10 mouse cellular contexts compared by ENCODE assay signal in genomic region chr8:124171557-124172528, GRCm38 (mm10). TPM values are rescaled to one million over a fixed set of nuclear protein-coding genes. Genes with fewer than 3 reads are reported as not detected.
A peak's percentile ranks its signal among the peaks of the same experiment; 100 is the strongest.
DNase-seq lines count a peak whose midpoint lies in the region; ATAC-seq lines count a peak whose summit lies in the region.
"Had no signal": no experiment of that assay in that cellular context is flagged by ENCODE, and none has a peak within 500 bp of the region (broad histone marks: within the 10 kb centered on the region; RNA-seq: fewer than 3 reads in every experiment).

No protein-coding gene starts in this region.

- H3K4me1 ChIP-seq in heart, embryonic 13.5 days, result peaks cover 31% of the 10 kb centered on the region
- H3K4me1 ChIP-seq in heart, embryonic 12.5 days (replicated peaks), result peaks cover 27% of the 10 kb centered on the region
- H3K4me1 ChIP-seq in midbrain, embryonic 16.5 days (ENCODE audit: control insufficient read depth, insufficient read depth, low read length), result peaks cover 30% of the 10 kb centered on the region
- H3K4me1 ChIP-seq in midbrain, embryonic 11.5 days (ENCODE audit: control insufficient read depth, insufficient read depth, low read length), result no peaks in the 10 kb centered on the region; the same call in 1 of the 2 replicates

- H3K27ac ChIP-seq in heart, embryonic 13.5 days (replicated peaks), result 0 out of 2 replicates have a peak overlapping the region, but pooled peaks have one; percentile 5
- no peak overlapping the region for H3K27ac ChIP-seq in heart, embryonic 12.5 days (ENCODE audit: poor library complexity, severe bottlenecking)
- peak overlapping the region; percentile 17; the same call in 1 of the 2 replicates for H3K27ac ChIP-seq in midbrain, embryonic 16.5 days (ENCODE audit: low read length)
- H3K27ac ChIP-seq in midbrain, embryonic 11.5 days (ENCODE audit: low read depth, low read length), result no peak overlapping the region
- H3K27ac ChIP-seq: midbrain, embryonic 12.5 days had no signal

- ATAC-seq in heart, embryonic 13.5 days (ENCODE audit: extremely low read depth, insufficient number of reproducible peaks, low FRiP score, low TSS enrichment), result no peak
- ATAC-seq in heart, embryonic 12.5 days (ENCODE audit: insufficient number of reproducible peaks, low FRiP score), result no peak
- ATAC-seq in midbrain, embryonic 16.5 days, result no peak
- no peak for ATAC-seq in midbrain, embryonic 11.5 days (ENCODE audit: low FRiP score)

- WGBS in heart, embryonic 13.5 days, result 61% methylated on average over 17 of the region's 17 CpGs
- WGBS in heart, embryonic 12.5 days, result 68% methylated on average over 17 of the region's 17 CpGs
- WGBS in midbrain, embryonic 16.5 days, result 43% methylated on average over 17 of the region's 17 CpGs
- WGBS in midbrain, embryonic 11.5 days, result 70% methylated on average over 17 of the region's 17 CpGs

- H3K4me2 ChIP-seq in heart, embryonic 13.5 days, result no peak overlapping the region
- H3K4me2 ChIP-seq in heart, embryonic 12.5 days, result no peak overlapping the region
- no peak overlapping the region for H3K4me2 ChIP-seq in midbrain, embryonic 16.5 days (ENCODE audit: low read length)
- no peak overlapping the region for H3K4me2 ChIP-seq in midbrain, embryonic 11.5 days
- H3K4me2 ChIP-seq: midbrain, embryonic 12.5 days had no signal

- H3K27me3 ChIP-seq in heart, embryonic 13.5 days (replicated peaks), result peaks cover 37% of the 10 kb centered on the region
- H3K27me3 ChIP-seq in heart, embryonic 12.5 days (replicated peaks), result peaks cover 16% of the 10 kb centered on the region; the same call in 1 of the 2 replicates
- H3K27me3 ChIP-seq in midbrain, embryonic 16.5 days (ENCODE audit: control insufficient read depth, insufficient read depth, low read depth, low read length), result no peaks in the 10 kb centered on the region
- no peaks in the 10 kb centered on the region for H3K27me3 ChIP-seq in midbrain, embryonic 11.5 days (ENCODE audit: control insufficient read depth, insufficient read depth, low read length)
- H3K27me3 ChIP-seq: midbrain, embryonic 12.5 days had no signal

- no peak for DNase-seq in midbrain, embryonic 11.5 days (ENCODE audit: low spot score, missing footprints)
- peak; percentile 21 to 34 for DNase-seq in heart, postnatal 14 days
- peak; percentile 51 for DNase-seq in telencephalon, adult 2 months (ENCODE audit: low read depth, low spot score)
- no peak for DNase-seq in testis, postnatal 14 days (ENCODE audit: low spot score)
- DNase-seq in urinary bladder, postnatal 10 days (ENCODE audit: low spot score), result no peak
- DNase-seq: cerebellum, adult 11-12 months had no signal

- H3K4me3 ChIP-seq in heart, embryonic 13.5 days, result no peak overlapping the region
- H3K4me3 ChIP-seq in heart, embryonic 12.5 days, result no peak overlapping the region
- H3K4me3 ChIP-seq in midbrain, embryonic 16.5 days (ENCODE audit: low read depth, low read length), result no peak overlapping the region
- H3K4me3 ChIP-seq in midbrain, embryonic 11.5 days (ENCODE audit: low read depth, low read length), result no peak overlapping the region
- H3K4me3 ChIP-seq: midbrain, embryonic 12.5 days had no signal

- H3K9me3 ChIP-seq in heart, embryonic 13.5 days, result 0 out of 2 replicates have a peak, but pooled peaks cover under 1% of the 10 kb centered on the region
- no peaks in the 10 kb centered on the region for H3K9me3 ChIP-seq in heart, embryonic 12.5 days (replicated peaks)
- H3K9me3 ChIP-seq in midbrain, embryonic 16.5 days (replicated peaks; ENCODE audit: control insufficient read depth, low read length, poor library complexity, severe bottlenecking), result no peaks in the 10 kb centered on the region
- H3K9me3 ChIP-seq in midbrain, embryonic 11.5 days (ENCODE audit: control insufficient read depth, low read length), result no peaks in the 10 kb centered on the region
- H3K9me3 ChIP-seq: midbrain, embryonic 12.5 days had no signal

- 0 out of 2 replicates have a peak overlapping the region, but pooled peaks have one; percentile 19 for H3K9ac ChIP-seq in heart, embryonic 13.5 days
- H3K9ac ChIP-seq in heart, embryonic 12.5 days, result no peak overlapping the region
- H3K9ac ChIP-seq in midbrain, embryonic 16.5 days (ENCODE audit: low read depth, low read length), result no peak overlapping the region
- no peak overlapping the region for H3K9ac ChIP-seq in midbrain, embryonic 11.5 days (ENCODE audit: low read length)
- H3K9ac ChIP-seq: midbrain, embryonic 12.5 days had no signal

- intact Hi-C loops in heart, postnatal 14 days (cut with DNase I), result no loop called here

- H3K36me3 ChIP-seq in heart, embryonic 13.5 days, result no peaks in the 10 kb centered on the region
- no peaks in the 10 kb centered on the region for H3K36me3 ChIP-seq in heart, embryonic 12.5 days
- no peaks in the 10 kb centered on the region for H3K36me3 ChIP-seq in midbrain, embryonic 16.5 days (ENCODE audit: control insufficient read depth, insufficient read depth, low read length)
- H3K36me3 ChIP-seq in midbrain, embryonic 11.5 days (ENCODE audit: control insufficient read depth, insufficient read depth, low read length), result no peaks in the 10 kb centered on the region
- H3K36me3 ChIP-seq: midbrain, embryonic 12.5 days had no signal

RNA-seq across cellular contexts. Expression of gene Galnt2, which starts 59.3 kb away (rescaled TPM):
- polyA plus RNA-seq in heart, embryonic 13.5 days (2015; fragmentation: Nextera tagmentation; extraction: Ambion mirVana), result 42.8 and 47.2 TPM in 2 replicates
- 77.9 and 80.9 TPM in 2 replicates for polyA plus RNA-seq in heart, embryonic 12.5 days (2016; fragmentation: Nextera tagmentation; extraction: Ambion mirVana)
- 45.7 and 49.0 TPM in 2 replicates for polyA plus RNA-seq in midbrain, embryonic 16.5 days (2015; fragmentation: Nextera tagmentation; extraction: Ambion mirVana)
- 66.9 and 76.6 TPM in 2 replicates for polyA plus RNA-seq in midbrain, embryonic 11.5 days (2014; fragmentation: Nextera tagmentation; extraction: Ambion mirVana)
- 10 to 100 TPM; 41.9 to 42.7 TPM for total RNA-seq in heart, postnatal 14 days (2021)

Comparison
In these comparisons a context has a peak if more than half of its experiments do, and no peak if none do; other contexts are left out.
1. H3K27ac ChIP-seq: peak in heart, embryonic 13.5 days (single experiment) and midbrain, embryonic 16.5 days (single experiment); none in heart, embryonic 12.5 days (single experiment) and midbrain, embryonic 11.5 days (single experiment).
2. DNase-seq: peak in heart, postnatal 14 days (2 of 2) and telencephalon, adult 2 months (single experiment); none in midbrain, embryonic 11.5 days (single experiment), testis, postnatal 14 days (single experiment) and urinary bladder, postnatal 10 days (single experiment).